Mouse (Mus musculus) adrenal gland, postnatal 4 days (tissue): ENCODE results near the gene Xrcc4. TPM values are rescaled to one million over a fixed set of nuclear protein-coding genes. Genes with fewer than 3 reads are reported as not detected.
"Not testable (repeated sequence)": the region's sequence is repeated elsewhere in the genome, so short reads cannot be mapped to it uniquely, and the experiment has no call there.

Source experiments
- DNase-seq, 2 experiments: peaks; one replicate each; pipeline ENCODE4 v3.0.0; 2021 to 2022; ENCODE audit warnings: low spot score in 2 of 2, mixed read lengths in 2 of 2
- long read RNA-seq, 2 experiments: library from polyadenylated mRNA; stranded (forward); transcript quantifications; one replicate each; pipeline ENCODE4 v2.0.0; 2021
- total RNA-seq, 2 experiments: library from RNA; stranded (reverse); gene quantifications; 2 replicates each; pipeline ENCODE4 v1.2.3; 2021

Xrcc4 gene
- 10 to 100 TPM; 14.7 to 21.7 TPM for total RNA-seq
- long read RNA-seq, experiment 1, transcript Xrcc4-201 (8 exons, 1,540 nt): major isoform, 10 of 17 reads
- long read RNA-seq, experiment 1, partial matches to known transcripts: 3 of 17 reads
- long read RNA-seq, experiment 1, other reads (novel, unspliced or antisense): 4 of 17 reads
- long read RNA-seq, experiment 2, transcript Xrcc4-201 (8 exons, 1,540 nt): major isoform, 14 of 20 reads
- long read RNA-seq, experiment 2, partial matches to known transcripts: 1 of 20 reads
- long read RNA-seq, experiment 2, other reads (novel, unspliced or antisense): 5 of 20 reads

GRCm38 (mm10) chr13:90088962-90089824 is at the start of gene Xrcc4, which contains the start of gene Tmem167:
Gene Xrcc4 (minus strand): TSS chr13:90089608.
Gene Tmem167 (plus strand): TSS chr13:90089123.
- DNase-seq: peak; percentile 87 to 90

- no peak for DNase-seq
Measured at GRCm38 (mm10) chr13:90136156-90136910, 46.9 kb upstream of the Xrcc4 start.

- no peak for DNase-seq
Measured at GRCm38 (mm10) chr13:90111681-90112080, 22.3 kb upstream of the Xrcc4 start.

GRCm38 (mm10) chr13:90108746-90109145 is 19.3 kb upstream of the Xrcc4 start:
- not testable (repeated sequence) for DNase-seq

GRCm38 (mm10) chr13:90106139-90106538 is 16.7 kb upstream of the Xrcc4 start:
- no peak for DNase-seq

GRCm38 (mm10) chr13:90101514-90101913 is 12.1 kb upstream of the Xrcc4 start:
- DNase-seq: no peak

- DNase-seq: no peak
Measured at GRCm38 (mm10) chr13:90089825-90090183, 396 bp upstream of the Xrcc4 start.

- DNase-seq: no peak
Measured at GRCm38 (mm10) chr13:90061877-90062276, 27.5 kb downstream of the Xrcc4 start.

- no peak for DNase-seq
Measured at GRCm38 (mm10) chr13:90052408-90052807, 37.0 kb downstream of the Xrcc4 start.

- no peak for DNase-seq
Measured at GRCm38 (mm10) chr13:90051735-90052134, 37.7 kb downstream of the Xrcc4 start.

GRCm38 (mm10) chr13:90039613-90040012 is 49.8 kb downstream of the Xrcc4 start:
- DNase-seq: no peak

GRCm38 (mm10) chr13:90032977-90033376 is 56.4 kb downstream of the Xrcc4 start:
- no peak for DNase-seq

- no peak for DNase-seq
Measured at GRCm38 (mm10) chr13:90032523-90032922, 56.9 kb downstream of the Xrcc4 start.

GRCm38 (mm10) chr13:90030911-90031310 is 58.5 kb downstream of the Xrcc4 start:
- no peak for DNase-seq

- no peak for DNase-seq
Measured at GRCm38 (mm10) chr13:90012620-90013019, 76.8 kb downstream of the Xrcc4 start.

- no peak for DNase-seq
Measured at GRCm38 (mm10) chr13:90012198-90012597, 77.2 kb downstream of the Xrcc4 start.

GRCm38 (mm10) chr13:90011129-90011528 is 78.3 kb downstream of the Xrcc4 start:
- no peak for DNase-seq

GRCm38 (mm10) chr13:90009786-90010185 is 79.6 kb downstream of the Xrcc4 start:
- no peak for DNase-seq

- no peak for DNase-seq
Measured at GRCm38 (mm10) chr13:90005561-90005960, 83.8 kb downstream of the Xrcc4 start.

GRCm38 (mm10) chr13:89997531-89997930 is 91.9 kb downstream of the Xrcc4 start:
- no peak for DNase-seq

GRCm38 (mm10) chr13:89986087-89986486 is 103.3 kb downstream of the Xrcc4 start:
- DNase-seq: no peak

- no peak for DNase-seq
Measured at GRCm38 (mm10) chr13:89970940-89971339, 118.5 kb downstream of the Xrcc4 start.
